Mouse (Mus musculus) brain, embryonic 14.5 days (tissue): ENCODE results near the gene Nol4l.
A peak's percentile ranks its signal among the peaks of the same experiment; 100 is the strongest.

ENCODE experiments used
- CTCF ChIP-seq: fragments of 200-500 bp; IDR thresholded peaks from 2 replicates; pipeline ENCODE4 v1.5.1; 2012; ENCODE audit warnings: inconsistent platforms, mild to moderate bottlenecking, moderate library complexity, borderline replicate concordance; ENCODE audit not compliant: insufficient read depth, insufficient read length; ENCODE audit errors: extremely low read depth
- POLR2A ChIP-seq: fragments of 200-500 bp; IDR thresholded peaks from 2 replicates; pipeline ENCODE4 v1.6.1; 2012; ENCODE audit warnings: mild to moderate bottlenecking, inconsistent platforms, borderline replicate concordance; ENCODE audit not compliant: poor library complexity, insufficient read depth, insufficient read length, severe bottlenecking; ENCODE audit errors: extremely low read depth

- TF ChIP-seq CTCF (no peak), POLR2A (0 out of 2 replicates have a peak, but pooled peaks have one; percentile 14)
Measured at GRCm38 (mm10) chr2:153443434-153444240, 86.1 kb downstream of the Nol4l start.
